Mouse (Mus musculus) thymus, adult 2 months (tissue): ENCODE data around the gene A930004D18Rik.

Experiments used
- CTCF ChIP-seq: fragments of 200-500 bp; IDR thresholded peaks from 2 replicates; pipeline ENCODE4 v1.5.1; 2012; ENCODE audit warnings: mild to moderate bottlenecking, control low read depth, low read length, moderate library complexity, borderline replicate concordance; ENCODE audit not compliant: control insufficient read depth, poor library complexity, insufficient read depth; ENCODE audit errors: extremely low read depth
- POLR2A ChIP-seq: fragments of 200-500 bp; IDR thresholded peaks from 2 replicates; pipeline ENCODE4 v1.6.1; 2012; ENCODE audit warnings: mild to moderate bottlenecking, low read length, control low read depth, moderate library complexity; ENCODE audit not compliant: control insufficient read depth, poor library complexity, insufficient read depth; ENCODE audit errors: extremely low read depth

DNA sequence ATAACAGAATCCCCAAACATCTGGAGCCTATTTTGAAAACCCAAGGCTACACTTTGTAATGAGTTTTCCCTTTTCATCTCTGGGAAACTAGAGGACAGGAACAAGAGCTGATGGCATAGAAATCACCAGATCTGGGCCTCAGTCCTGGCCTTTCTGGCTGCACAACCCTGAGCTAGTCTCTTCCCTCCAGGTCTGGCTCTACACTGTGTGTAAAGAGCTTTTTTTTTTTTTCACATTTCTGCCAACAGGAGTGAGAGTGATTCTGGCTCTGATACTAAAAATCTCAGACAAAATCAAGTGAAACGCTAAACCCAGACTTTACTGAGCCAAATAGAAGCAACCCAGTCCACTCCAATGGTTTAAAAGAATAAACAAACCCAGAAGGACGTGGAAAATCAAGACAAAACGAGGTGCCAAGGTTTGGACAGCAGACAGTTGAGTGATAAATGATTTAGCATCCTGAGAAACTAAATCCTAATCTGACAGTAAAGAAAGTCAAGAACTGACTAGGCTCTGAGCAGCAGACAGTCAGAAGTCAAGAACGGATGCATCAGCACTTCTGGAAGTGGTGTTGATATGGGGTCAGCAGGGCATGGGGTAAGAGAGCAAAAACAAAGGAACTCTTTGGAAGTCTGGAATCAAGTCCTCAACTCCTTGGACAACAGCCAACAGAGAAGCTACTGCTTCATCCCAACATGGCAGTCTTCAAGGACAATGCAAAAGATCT is 61.8 kb downstream of the A930004D18Rik start:
- TF ChIP-seq CTCF (no peak), POLR2A (no peak)
